Mouse (Mus musculus) olfactory bulb, adult 2 months (tissue): Measurements from ENCODE around the gene Nrcam.

Experiments
- CTCF ChIP-seq: fragments of 200-500 bp; IDR thresholded peaks from 2 replicates; pipeline ENCODE4 v1.5.1; 2012; ENCODE audit warnings: low read depth, mild to moderate bottlenecking, low read length, moderate library complexity; ENCODE audit not compliant: insufficient read depth
- POLR2A ChIP-seq: fragments of 200-500 bp; IDR thresholded peaks from 2 replicates; pipeline ENCODE4 v1.6.1; 2012; ENCODE audit warnings: mild to moderate bottlenecking, low read depth, low read length, moderate library complexity; ENCODE audit not compliant: insufficient read depth

- TF ChIP-seq POLR2A (no peak), CTCF (no peak)
Observed at GRCm38 (mm10) chr12:44497762-44498161, 169.1 kb downstream of the Nrcam start.
